Mouse (Mus musculus) thymus, postnatal 4 days (tissue): ENCODE data around the gene Tmc1.

Experiments
- DNase-seq: peaks from one replicate; pipeline ENCODE4 v3.0.0; 2021

Gene Tmc1

DNA sequence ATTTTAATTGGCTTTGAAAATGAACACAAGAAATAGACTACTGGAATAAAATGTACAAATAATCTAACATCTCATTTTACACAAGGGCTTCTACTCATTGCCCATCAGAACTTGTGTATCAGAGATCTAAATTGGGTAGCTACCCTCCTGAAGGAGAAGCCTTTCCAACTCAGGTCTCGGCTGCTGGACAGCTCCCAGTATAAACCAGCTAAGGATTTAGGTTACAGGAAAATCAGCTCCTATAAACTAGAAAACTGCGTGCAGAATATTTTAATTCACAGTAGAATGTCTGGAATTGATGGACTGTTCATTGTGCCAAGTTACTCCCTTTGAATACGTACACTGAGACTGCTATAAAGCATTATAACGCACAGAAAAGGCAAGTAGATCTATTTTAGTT, 158.0 kb downstream of the Tmc1 start:
- DNase-seq, result no peak

DNA sequence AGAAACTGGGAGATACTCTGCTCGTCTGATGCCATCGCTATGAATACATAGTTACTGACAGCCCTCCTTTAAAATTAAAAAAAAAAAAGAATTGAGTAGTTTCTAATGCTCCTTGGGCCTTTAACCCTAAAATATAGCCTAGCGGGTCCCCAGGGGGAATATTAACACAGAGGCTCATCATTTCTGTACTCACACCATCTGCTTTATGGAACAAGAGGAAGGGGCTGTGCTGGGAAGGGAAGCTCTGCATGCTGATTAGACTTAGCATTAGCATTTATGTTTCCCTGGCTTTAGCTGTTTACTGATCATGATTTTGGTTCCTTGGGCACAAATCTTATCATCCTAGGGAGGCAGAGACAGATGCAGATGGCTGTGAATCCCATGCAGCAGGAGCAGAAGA, 159.0 kb downstream of the Tmc1 start:
- no peak for DNase-seq

DNA sequence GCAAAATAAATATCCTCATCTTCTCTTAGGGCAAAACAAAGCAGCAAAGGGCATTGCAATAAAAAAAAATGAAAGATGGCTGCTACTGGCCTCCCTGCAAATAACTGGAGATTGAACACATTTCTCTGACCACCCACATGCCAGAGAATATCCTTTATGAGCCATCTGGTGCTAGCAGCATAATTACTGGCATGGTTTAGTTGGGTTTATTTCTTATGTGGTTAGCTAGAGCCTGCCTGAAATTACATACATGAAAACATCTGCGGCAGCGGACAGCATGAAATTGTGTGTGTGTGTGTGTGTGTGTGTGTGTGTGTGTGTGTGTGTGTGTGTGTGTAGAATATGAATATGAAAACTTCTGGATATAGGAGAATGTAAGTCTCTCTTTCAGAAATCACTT, 161.2 kb downstream of the Tmc1 start:
- no peak for DNase-seq

DNA sequence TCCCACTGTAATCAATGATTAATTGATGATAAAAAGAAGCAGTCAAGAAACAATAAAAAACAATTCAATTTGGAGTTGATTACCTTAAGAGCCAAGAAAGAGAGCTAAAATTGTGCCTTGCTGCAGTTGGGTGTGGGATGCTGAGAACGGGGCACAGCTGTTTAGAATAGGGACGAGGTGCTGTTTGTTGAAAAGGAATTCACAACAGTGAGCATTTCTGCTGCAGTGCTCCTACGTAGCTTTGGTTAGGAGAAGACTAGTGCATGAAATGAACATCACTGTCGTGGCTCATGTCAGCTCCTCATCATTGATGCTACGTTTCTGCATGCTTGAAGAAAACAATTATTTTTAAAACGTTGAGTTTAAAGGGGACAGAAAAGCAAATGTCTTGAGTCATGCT, 166.7 kb downstream of the Tmc1 start:
- no peak for DNase-seq

DNA sequence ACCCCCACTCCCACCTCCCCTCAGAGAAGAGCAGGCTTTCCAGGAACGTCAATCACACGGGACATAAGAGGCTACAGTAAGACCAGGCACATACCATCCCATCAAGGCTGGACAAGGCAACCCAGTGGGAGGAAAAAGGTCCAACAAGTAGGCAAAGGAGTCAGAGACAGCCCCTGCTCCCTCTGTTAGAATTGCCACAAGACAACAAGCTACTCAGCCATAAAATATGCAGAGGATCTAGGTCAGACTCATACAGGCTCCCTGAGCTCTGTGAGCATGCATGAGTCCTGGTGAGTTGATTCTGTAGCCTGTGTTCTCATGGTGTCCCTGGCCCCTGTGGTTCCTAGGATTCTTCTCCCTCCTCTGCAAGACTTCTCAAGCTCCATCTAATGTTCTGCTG, 178.3 kb downstream of the Tmc1 start:
- no peak for DNase-seq

DNA sequence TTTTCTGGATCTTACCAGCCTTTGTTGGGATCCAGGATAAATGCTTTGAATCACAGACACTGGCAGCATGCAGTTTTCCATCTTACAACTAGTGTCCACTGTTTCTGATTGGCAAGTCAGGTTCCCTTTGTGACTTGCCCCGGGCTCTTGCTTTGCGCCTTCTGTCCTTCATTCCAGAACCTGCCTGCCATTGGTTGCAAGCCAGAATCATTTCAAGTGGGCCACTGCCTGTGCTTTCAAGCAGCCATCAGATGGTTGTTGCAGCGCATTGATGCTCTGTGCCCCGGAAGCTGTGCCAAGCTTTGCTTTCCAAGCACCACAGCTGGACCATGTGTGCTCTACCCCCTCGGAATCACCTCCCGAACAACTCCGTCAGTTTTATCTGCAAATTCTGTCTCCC, 180.1 kb downstream of the Tmc1 start:
- no peak for DNase-seq

DNA sequence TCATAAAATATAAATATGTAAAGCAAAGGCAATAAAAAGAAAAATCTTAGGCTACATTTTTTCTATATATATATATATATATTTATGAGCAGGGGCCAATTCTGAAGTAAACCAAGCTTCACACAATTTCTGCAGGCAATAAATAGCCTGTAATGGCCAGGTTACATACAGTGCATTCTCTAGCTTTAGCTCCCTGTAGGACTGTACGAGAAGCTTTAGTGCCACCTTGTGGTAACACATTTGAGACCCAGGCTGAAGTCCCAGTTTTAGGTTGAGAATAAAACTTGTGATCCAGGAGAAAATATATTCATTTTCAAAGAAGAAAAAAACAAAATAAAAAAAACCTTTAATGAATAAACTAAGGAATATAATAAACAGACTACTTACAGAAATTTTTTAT, 189.8 kb downstream of the Tmc1 start:
- DNase-seq, result no peak

DNA sequence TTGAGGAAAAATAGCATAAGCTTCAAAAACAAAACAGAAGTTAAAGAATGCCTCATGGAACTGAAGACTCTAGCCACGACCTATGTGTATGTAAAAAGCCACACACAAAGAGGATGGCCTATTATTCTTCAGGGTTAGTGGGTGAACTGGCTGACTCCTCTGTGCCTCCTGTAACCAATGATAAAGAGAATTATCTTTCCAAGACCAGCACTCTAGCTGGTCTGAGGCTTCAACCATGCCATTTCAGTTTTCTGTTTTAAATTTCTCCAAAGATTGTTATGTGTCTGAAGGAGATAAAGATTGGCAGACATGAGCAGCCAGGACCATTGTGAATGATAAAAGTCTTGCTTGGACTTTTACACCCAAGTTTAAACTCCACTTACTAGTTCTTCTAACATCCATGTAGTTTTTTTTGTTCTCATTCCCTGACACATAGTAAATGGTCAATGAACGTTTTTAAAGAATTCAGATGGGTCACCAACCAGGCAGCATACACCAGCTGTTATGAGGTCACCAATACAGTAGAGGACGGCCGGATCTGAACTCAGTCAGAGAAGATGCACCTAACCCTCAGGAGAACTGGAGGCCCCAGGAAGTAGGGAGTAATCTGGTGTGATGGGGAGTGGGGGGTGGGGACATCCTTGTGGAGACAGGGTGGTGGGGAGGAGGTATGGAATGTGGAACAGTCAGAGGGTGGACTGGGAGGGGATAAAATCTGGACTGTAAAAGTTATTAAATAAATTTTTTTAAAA, 192.2 kb downstream of the Tmc1 start:
- no peak for DNase-seq

DNA sequence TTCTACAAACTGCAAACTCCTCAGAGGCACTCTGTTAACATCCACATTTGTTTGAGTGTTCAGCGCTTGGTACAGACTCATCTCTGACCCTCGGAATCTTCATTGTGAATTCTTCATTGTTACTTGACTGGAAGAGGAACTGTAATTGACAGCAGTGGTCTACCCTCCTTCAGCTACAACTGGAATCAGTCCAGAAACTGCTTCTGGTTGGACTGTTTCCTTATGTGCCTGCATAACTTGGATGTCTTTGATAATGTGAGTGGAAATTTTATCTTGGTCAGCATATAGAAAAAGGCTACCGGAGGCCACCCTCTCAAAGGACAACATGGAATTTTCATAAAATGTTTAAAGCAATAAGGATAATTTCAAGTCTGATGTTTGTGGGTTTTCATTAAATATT, 192.9 kb downstream of the Tmc1 start:
- no peak for DNase-seq

DNA sequence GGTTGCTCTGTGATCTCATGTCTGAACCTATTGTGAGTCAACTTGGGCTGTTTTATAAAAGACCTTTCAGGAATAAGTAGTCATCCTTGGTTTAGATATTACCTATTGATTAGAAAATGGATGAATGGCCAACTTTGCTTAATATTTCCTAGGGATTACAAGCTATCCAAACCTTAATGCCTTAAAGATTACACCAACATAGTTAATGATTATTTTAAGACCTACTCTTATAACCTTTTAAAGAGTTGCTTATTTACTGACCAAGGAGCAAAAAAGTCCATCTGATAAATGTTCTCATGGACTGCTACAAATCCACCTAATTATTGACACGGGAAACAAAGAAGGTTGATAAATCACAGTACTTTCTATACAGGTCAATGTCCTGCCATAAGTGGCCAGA, 209.4 kb downstream of the Tmc1 start:
- DNase-seq, result no peak
